Mouse (Mus musculus): ENCODE results near the gene Thsd4.

DNA sequence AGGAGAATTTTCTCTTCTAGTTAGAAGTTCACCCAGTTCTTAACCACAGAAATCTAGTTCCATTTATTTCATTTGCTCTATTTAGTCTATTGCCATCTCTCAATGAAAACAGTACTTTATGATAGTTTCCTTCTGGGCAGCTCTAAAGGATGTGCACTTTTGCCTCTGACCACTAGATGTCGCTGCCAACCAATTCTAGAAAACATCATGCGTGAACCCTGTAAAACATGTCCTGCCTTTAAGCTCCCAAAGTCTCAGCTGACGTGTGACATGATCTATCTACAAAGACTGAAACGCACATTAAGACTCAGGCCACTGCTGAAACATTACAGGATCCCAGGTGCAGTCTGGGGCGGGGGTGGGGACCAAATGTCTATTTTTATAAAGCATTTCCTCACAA lies 276.9 kb downstream of the Thsd4 start:
- TF ChIP-seq POLR2A (IDR thresholded peaks at IDR 0.05; ENCODE audit: insufficient read length, low read depth) = no peak
- TF ChIP-seq SRF (IDR thresholded peaks at IDR 0.05; ENCODE audit: control insufficient read depth, insufficient read length, low read depth) = no peak

Data from myocyte (in vitro differentiated cells).